Mouse (Mus musculus): ENCODE measurements at regions not wholly inside any gene's neighbourhood (a gene's known extent, or its start where the extent isn't known, plus 50 kb on each side); places are given as distances from the start of the nearest gene placed in this dataset.

DNA sequence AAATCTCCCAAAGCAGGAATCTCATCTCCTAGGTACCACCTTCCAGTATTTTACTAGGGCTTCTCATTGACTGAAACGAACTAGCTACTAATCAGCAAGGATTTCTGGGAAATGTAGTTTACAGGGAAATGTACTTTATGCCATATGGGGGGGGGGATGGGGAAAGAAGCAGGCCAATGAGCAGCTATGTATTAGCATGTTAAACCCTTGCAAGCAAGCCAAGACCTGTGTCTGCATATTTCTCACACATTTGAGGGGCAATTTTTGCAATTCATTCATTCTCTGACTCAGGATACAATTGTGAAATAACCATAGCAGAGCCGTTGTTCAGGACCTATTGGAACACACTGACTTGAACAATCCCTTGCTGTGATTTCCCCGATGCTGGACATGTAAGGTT lies 454.3 kb upstream of the Tbx3 start:
- WGBS = 80% methylated on average over 3 of the region's 3 CpGs
- no peaks in the 10 kb centered on the region; the same call in 1 of the 2 replicates for H3K4me1 ChIP-seq (ENCODE audit: control insufficient read depth, insufficient read depth, low read length)
- no peak overlapping the region for H3K9ac ChIP-seq (ENCODE audit: low read depth, low read length)
- no peak overlapping the region for H3K4me3 ChIP-seq (ENCODE audit: low read length)
- H3K9me3 ChIP-seq (ENCODE audit: control insufficient read depth, low read length) = 0 out of 2 replicates have a peak, but pooled peaks cover 2% of the 10 kb centered on the region
- no peak for ATAC-seq
- no peak overlapping the region for H3K4me2 ChIP-seq (ENCODE audit: low read depth, low read length)
- H3K36me3 ChIP-seq (ENCODE audit: control insufficient read depth, insufficient read depth, low read length) = no peaks in the 10 kb centered on the region
- H3K27ac ChIP-seq (ENCODE audit: low read length) = no peak overlapping the region
- no peaks in the 10 kb centered on the region for H3K27me3 ChIP-seq (replicated peaks; ENCODE audit: control insufficient read depth, insufficient read depth, low read length)

DNA sequence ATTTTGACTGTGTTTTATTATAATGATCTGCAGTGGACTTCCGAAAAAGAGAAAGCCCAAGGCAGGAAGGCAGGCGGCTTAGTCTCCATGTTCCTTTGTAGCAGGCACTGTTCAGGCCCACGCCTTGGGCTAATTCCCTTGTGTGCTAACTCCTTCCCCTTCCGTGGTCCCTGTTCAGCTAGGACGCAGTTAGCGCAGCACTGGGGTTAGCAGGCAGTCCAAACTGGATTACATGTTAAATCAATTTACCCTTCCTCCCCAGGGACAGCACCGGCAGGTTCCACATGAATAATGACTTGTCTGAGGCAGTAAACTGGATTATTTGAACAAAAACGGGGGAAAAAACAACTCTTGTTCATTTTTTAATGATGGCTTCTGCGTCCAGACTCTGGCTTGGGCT lies 453.4 kb upstream of the Tbx3 start:
- Histone ChIP-seq H3K4me2 (ENCODE audit: low read depth, low read length) (no peak overlapping the region), H3K27ac (ENCODE audit: low read length) (no peak overlapping the region), H3K9ac (ENCODE audit: low read depth, low read length) (no peak overlapping the region), H3K4me3 (ENCODE audit: low read length) (no peak overlapping the region), H3K36me3 (ENCODE audit: control insufficient read depth, insufficient read depth, low read length) (no peaks in the 10 kb centered on the region), H3K4me1 (ENCODE audit: control insufficient read depth, insufficient read depth, low read length) (no peaks in the 10 kb centered on the region), H3K27me3 (replicated peaks; ENCODE audit: control insufficient read depth, insufficient read depth, low read length) (no peaks in the 10 kb centered on the region), H3K9me3 (ENCODE audit: control insufficient read depth, low read length) (0 out of 2 replicates have a peak, but pooled peaks cover 2% of the 10 kb centered on the region)
- WGBS = 56% methylated on average over 9 of the region's 9 CpGs
- ATAC-seq = no peak

DNA sequence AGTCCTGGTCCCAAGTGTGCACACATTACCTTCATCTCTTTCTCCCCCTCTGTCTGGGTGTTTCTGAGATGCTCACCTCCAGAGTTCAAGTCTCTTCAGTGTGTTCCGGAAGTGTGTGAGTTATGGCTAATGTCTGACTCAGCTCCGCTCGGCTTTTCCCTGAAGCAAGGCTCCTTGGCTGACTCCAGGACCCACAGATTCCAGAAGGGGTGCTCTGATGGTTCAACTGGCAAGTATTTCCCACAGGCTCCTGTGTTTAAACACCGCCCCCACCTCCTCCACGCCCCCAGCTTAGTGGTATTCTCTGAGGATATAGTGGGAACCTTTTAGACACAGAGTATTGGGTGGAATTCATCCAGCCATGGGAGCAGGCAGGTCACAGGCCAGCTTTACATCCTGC lies 441.8 kb upstream of the Tbx3 start:
- no peak overlapping the region for H3K9ac ChIP-seq (ENCODE audit: low read depth, low read length)
- no peak for ATAC-seq
- no peak overlapping the region for H3K27ac ChIP-seq (ENCODE audit: low read length)
- H3K4me3 ChIP-seq (ENCODE audit: low read length) = no peak overlapping the region
- no peaks in the 10 kb centered on the region for H3K9me3 ChIP-seq (ENCODE audit: control insufficient read depth, low read length)
- 75% methylated on average over 5 of the region's 5 CpGs for WGBS
- H3K4me2 ChIP-seq (ENCODE audit: low read depth, low read length) = no peak overlapping the region
- no peaks in the 10 kb centered on the region; the same call in 1 of the 2 replicates for H3K4me1 ChIP-seq (ENCODE audit: control insufficient read depth, insufficient read depth, low read length)
- H3K36me3 ChIP-seq (ENCODE audit: control insufficient read depth, insufficient read depth, low read length) = no peaks in the 10 kb centered on the region
- no peaks in the 10 kb centered on the region for H3K27me3 ChIP-seq (replicated peaks; ENCODE audit: control insufficient read depth, insufficient read depth, low read length)

DNA sequence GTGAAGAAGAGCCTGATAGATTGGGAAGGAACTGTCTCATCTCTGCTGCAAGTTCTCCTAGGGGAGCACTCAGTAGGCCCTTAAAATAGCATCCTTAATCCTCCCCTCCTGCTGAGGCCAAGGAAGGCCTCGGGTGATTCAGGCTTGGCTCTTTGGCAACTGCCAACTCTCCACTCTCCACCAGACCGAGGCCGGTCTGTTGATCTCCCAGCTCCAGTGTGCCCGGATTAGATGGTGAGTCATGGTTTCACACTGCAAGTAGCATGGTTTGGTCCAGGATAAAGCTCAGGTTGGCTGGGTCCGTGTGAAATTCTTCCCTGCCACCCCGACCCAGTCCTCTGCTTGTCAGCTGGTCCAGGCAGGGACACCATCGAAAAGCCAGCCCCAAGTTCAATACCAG lies 437.5 kb upstream of the Tbx3 start:
- 84% methylated on average over 7 of the region's 7 CpGs for WGBS

DNA sequence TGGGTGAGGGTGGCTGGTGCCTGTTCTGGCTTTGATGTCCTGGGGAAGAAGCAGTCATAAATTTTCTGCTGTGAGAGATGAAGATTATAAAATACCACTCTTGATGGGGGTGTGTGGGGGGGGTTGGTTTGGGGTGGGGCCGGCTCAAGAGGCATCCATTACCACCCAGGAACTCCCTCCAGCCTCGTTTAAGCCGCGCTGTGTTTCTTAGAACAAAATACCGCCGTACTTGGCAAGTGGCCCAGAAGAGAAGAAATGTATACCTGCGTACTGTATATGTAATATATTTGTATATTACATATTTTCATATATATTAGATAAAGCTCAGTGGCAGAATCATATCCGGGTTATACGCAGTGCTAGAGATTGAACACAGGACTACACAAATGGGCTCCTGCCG lies 434.6 kb upstream of the Tbx3 start:
- Histone ChIP-seq H3K36me3 (ENCODE audit: control insufficient read depth, insufficient read depth, low read length) (no peaks in the 10 kb centered on the region), H3K9ac (ENCODE audit: low read depth, low read length) (no peak overlapping the region), H3K4me1 (ENCODE audit: control insufficient read depth, insufficient read depth, low read length) (no peaks in the 10 kb centered on the region), H3K4me3 (ENCODE audit: low read length) (no peak overlapping the region), H3K27ac (ENCODE audit: low read length) (no peak overlapping the region), H3K27me3 (replicated peaks; ENCODE audit: control insufficient read depth, insufficient read depth, low read length) (no peaks in the 10 kb centered on the region), H3K4me2 (ENCODE audit: low read depth, low read length) (no peak overlapping the region), H3K9me3 (ENCODE audit: control insufficient read depth, low read length) (no peaks in the 10 kb centered on the region)
- WGBS = 65% methylated on average over 10 of the region's 10 CpGs
- no peak for ATAC-seq

More for the DNA sequence above, 437.5 kb upstream of the Tbx3 start:
- Histone ChIP-seq H3K9ac (ENCODE audit: low read depth, low read length) (no peak overlapping the region), H3K4me1 (ENCODE audit: control insufficient read depth, insufficient read depth, low read length) (no peaks in the 10 kb centered on the region; the same call in 1 of the 2 replicates), H3K9me3 (ENCODE audit: control insufficient read depth, low read length) (no peaks in the 10 kb centered on the region), H3K4me2 (ENCODE audit: low read depth, low read length) (no peak overlapping the region), H3K4me3 (ENCODE audit: low read length) (no peak overlapping the region), H3K27ac (ENCODE audit: low read length) (no peak overlapping the region), H3K36me3 (ENCODE audit: control insufficient read depth, insufficient read depth, low read length) (no peaks in the 10 kb centered on the region), H3K27me3 (replicated peaks; ENCODE audit: control insufficient read depth, insufficient read depth, low read length) (no peaks in the 10 kb centered on the region)
- no peak for ATAC-seq

DNA sequence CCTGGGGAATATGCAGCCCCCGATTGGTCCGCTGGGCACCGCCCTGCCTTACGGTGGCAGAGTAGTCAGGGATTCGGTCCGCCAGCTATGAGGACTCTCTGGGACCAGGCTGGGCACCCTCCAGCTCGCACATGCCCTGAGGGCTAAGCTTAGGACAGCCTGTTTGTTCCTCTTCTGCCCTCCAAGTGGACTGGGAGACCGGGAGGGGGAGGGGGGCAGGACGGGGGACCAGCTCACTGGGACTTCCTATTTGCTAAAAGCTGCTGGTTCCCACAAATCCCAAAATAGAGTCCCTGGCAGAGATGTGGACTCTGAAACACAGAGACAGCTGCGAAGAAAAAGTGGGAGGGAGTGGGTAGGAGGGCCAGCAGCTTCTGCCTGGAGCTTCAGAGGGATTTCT lies 423.6 kb upstream of the Tbx3 start:
- Histone ChIP-seq H3K27ac (ENCODE audit: low read length) (peak overlapping the region; percentile 23; the same call in 1 of the 2 replicates), H3K36me3 (ENCODE audit: control insufficient read depth, insufficient read depth, low read length) (no peaks in the 10 kb centered on the region), H3K4me3 (ENCODE audit: low read length) (no peak overlapping the region), H3K4me1 (ENCODE audit: control insufficient read depth, insufficient read depth, low read length) (no peaks in the 10 kb centered on the region), H3K4me2 (ENCODE audit: low read depth, low read length) (no peak overlapping the region), H3K27me3 (replicated peaks; ENCODE audit: control insufficient read depth, insufficient read depth, low read length) (no peaks in the 10 kb centered on the region), H3K9ac (ENCODE audit: low read depth, low read length) (no peak overlapping the region), H3K9me3 (ENCODE audit: control insufficient read depth, low read length) (no peaks in the 10 kb centered on the region)
- WGBS = 69% methylated on average over 10 of the region's 10 CpGs
- no peak for ATAC-seq

DNA sequence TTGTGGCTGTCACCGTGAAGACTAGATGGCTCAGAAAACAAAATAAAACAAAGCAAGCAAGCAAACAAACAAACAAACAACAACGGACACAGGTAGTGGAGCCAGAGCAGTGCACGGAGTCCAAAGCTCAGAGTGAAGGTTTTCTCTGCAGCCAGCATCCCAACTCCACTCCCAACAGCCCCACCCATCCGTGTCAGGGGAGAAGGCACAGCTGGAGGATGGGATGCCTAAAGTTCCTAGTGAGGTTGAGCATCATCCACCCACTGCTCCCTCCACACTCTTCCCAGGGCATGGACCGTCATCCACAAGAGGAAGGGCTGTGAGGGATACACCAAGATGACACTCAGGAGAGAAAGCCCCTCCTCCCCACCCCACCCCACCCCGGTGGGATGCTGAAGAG lies 421.8 kb upstream of the Tbx3 start:
- WGBS = 60% methylated on average over 6 of the region's 6 CpGs
- no peaks in the 10 kb centered on the region for H3K27me3 ChIP-seq (replicated peaks; ENCODE audit: control insufficient read depth, insufficient read depth, low read length)
- no peaks in the 10 kb centered on the region for H3K4me1 ChIP-seq (ENCODE audit: control insufficient read depth, insufficient read depth, low read length)
- H3K4me2 ChIP-seq (ENCODE audit: low read depth, low read length) = no peak overlapping the region
- H3K9ac ChIP-seq (ENCODE audit: low read depth, low read length) = no peak overlapping the region
- no peaks in the 10 kb centered on the region for H3K9me3 ChIP-seq (ENCODE audit: control insufficient read depth, low read length)
- H3K36me3 ChIP-seq (ENCODE audit: control insufficient read depth, insufficient read depth, low read length) = no peaks in the 10 kb centered on the region
- H3K27ac ChIP-seq (ENCODE audit: low read length) = no peak overlapping the region
- no peak overlapping the region for H3K4me3 ChIP-seq (ENCODE audit: low read length)
- ATAC-seq = no peak

DNA sequence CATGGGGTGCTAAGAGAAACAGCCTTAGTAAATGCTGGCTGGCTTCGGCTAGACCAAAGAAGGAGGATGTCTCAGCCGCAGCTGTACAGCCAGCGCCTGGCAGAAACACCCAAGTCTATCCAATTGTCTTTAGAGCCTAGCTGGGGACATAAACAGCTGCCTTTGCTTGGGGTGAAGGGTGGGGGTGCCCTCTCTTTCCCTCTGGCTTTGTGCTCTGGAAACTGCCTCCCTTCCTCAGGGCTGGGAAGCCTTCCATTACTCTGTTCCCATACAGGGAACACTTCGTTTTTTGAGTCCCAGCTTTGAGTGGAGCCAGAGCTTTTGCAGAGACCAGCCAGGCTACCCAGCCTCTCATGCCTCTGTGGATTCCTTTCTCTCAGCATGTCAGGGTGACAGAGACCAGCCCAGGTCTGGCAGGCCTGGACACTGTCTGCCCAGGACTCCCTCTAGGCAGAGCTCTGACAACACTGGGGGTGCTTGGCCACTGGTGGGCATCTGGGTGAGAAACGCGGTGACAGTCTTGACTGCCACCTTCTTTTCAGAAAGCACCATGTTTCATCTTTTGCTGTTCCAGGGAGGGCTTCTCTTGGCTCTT lies 421.2 kb upstream of the Tbx3 start:
- Histone ChIP-seq H3K4me3 (ENCODE audit: low read length) (no peak overlapping the region), H3K9me3 (ENCODE audit: control insufficient read depth, low read length) (no peaks in the 10 kb centered on the region), H3K36me3 (ENCODE audit: control insufficient read depth, insufficient read depth, low read length) (no peaks in the 10 kb centered on the region), H3K9ac (ENCODE audit: low read depth, low read length) (no peak overlapping the region), H3K27ac (ENCODE audit: low read length) (no peak overlapping the region), H3K27me3 (replicated peaks; ENCODE audit: control insufficient read depth, insufficient read depth, low read length) (no peaks in the 10 kb centered on the region), H3K4me1 (ENCODE audit: control insufficient read depth, insufficient read depth, low read length) (no peaks in the 10 kb centered on the region), H3K4me2 (ENCODE audit: low read depth, low read length) (no peak overlapping the region)
- ATAC-seq = no peak
- WGBS = 53% methylated on average over 6 of the region's 6 CpGs

DNA sequence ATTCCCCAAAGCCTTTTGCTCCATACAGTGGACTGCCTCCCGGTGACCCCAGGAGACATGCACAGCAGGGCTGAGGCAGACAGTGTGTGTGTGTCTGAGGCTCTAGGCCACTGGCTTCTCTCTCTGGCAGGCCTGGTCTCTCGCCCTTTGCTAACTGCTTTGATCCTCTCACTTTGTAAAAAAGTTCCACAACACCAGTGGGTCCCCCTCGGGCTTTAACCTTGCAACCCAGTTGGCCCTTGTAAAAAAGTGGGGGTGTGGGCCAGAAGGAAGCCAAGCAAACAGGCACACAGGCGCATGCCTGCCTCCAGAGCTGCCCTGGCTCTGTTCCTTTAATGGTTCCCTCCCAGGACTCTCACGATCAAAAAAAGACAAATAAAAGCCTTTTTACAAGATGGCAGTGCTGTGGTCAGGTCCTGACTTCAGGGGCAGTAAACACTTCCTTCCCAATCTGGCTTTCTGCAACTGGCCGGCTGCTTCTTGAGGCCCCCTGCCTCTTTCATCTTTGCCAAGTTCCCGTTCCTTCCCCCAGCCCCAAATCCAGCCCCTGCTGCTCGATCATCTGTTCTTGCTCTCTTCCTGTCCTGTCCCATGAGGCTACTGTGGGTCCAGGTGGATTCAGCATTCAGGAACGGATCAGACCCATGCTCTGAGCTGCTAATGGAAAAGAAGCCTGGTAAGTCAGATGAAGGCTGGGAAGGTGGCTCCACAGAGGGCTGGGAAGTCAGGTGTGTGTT lies 419.0 kb upstream of the Tbx3 start:
- Histone ChIP-seq H3K36me3 (ENCODE audit: control insufficient read depth, insufficient read depth, low read length) (no peaks in the 10 kb centered on the region), H3K4me1 (ENCODE audit: control insufficient read depth, insufficient read depth, low read length) (no peaks in the 10 kb centered on the region), H3K27ac (ENCODE audit: low read length) (no peak overlapping the region), H3K27me3 (replicated peaks; ENCODE audit: control insufficient read depth, insufficient read depth, low read length) (no peaks in the 10 kb centered on the region), H3K4me2 (ENCODE audit: low read depth, low read length) (no peak overlapping the region), H3K9me3 (ENCODE audit: control insufficient read depth, low read length) (no peaks in the 10 kb centered on the region), H3K9ac (ENCODE audit: low read depth, low read length) (no peak overlapping the region), H3K4me3 (ENCODE audit: low read length) (no peak overlapping the region)
- WGBS = 45% methylated on average over 9 of the region's 9 CpGs
- no peak for ATAC-seq
